Mouse (Mus musculus) lung, adult 2 months (tissue): ENCODE data around the gene Vmn2r99. TPM values are rescaled to one million over a fixed set of nuclear protein-coding genes. Genes with fewer than 3 reads are reported as not detected.

Experiments
- DNase-seq: peaks from one replicate; pipeline ENCODE4 v3.0.0; 2022
- H3K4me1 ChIP-seq: fragments of 200-500 bp; 2 replicates; pipeline ENCODE4 v1.6.1; 2011; ENCODE audit warnings: low read length; ENCODE audit not compliant: control insufficient read depth, insufficient read depth
- H3K4me3 ChIP-seq: fragments of 200-500 bp; replicated peaks from 2 replicates; pipeline ENCODE3; 2011; ENCODE audit warnings: low read depth, mild to moderate bottlenecking, control low read depth, low read length; ENCODE audit errors: extremely low read depth
- CTCF ChIP-seq: fragments of 200-500 bp; IDR thresholded peaks from 2 replicates; pipeline ENCODE4 v1.5.1; 2011; ENCODE audit warnings: mild to moderate bottlenecking, low read length, control low read depth; ENCODE audit not compliant: insufficient read depth
- POLR2A ChIP-seq: fragments of 200-500 bp; IDR thresholded peaks from 2 replicates; pipeline ENCODE4 v1.6.1; 2011; ENCODE audit warnings: low read depth, mild to moderate bottlenecking, control low read depth, low read length, borderline replicate concordance; ENCODE audit errors: extremely low read depth
- WGBS: fragments of 180-500 bp; shearing (Covaris S2); methylation state at CpG from one replicate; pipeline ENCODE4 v1.1.7; 2018; 5-methylcytosine and 5-hydroxymethylcytosine counted together
- polyA plus RNA-seq: library from polyadenylated mRNA; depleted of rRNA; stranded (reverse); fragments of >200 nt; gene quantifications from 2 replicates; pipeline ENCODE4 v1.2.3, GENCODE M21; 2012; rRNA removed

Gene Vmn2r99
- polyA plus RNA-seq: not detected in 2 replicates

GRCm38 (mm10) chr17:19361649-19362048 lies at the start of gene Vmn2r99:
Gene Vmn2r99 (plus strand): TSS chr17:19361949.
- Histone ChIP-seq H3K4me1 (no peaks in the 10 kb centered on the region), H3K4me3 (no peak within 1 kb of the TSS)
- no peak for DNase-seq
- TF ChIP-seq CTCF (no peak), POLR2A (no peak)

GRCm38 (mm10) chr17:19437623-19438022 lies 75.9 kb downstream of the Vmn2r99 start:
- Histone ChIP-seq H3K4me3 (no peak overlapping the region), H3K4me1 (no peaks in the 10 kb centered on the region)
- TF ChIP-seq POLR2A (no peak), CTCF (no peak)
- DNase-seq: no peak
- WGBS: 89% methylated on average over 3 of the region's 3 CpGs

GRCm38 (mm10) chr17:19444932-19445331 lies 83.2 kb downstream of the Vmn2r99 start:
- Histone ChIP-seq H3K4me3 (no peak overlapping the region), H3K4me1 (no peaks in the 10 kb centered on the region)
- TF ChIP-seq POLR2A: no peak
- TF ChIP-seq CTCF: no peak
- no peak for DNase-seq
- WGBS: 94% methylated on average over 1 of the region's 1 CpGs

Other genes starting within 250 kb of the Vmn2r99 start
- not detected in 2 replicates for gene Vmn2r100, start 142.8 kb downstream of the Vmn2r99 start, polyA plus RNA-seq
- gene Vmn2r101, start 215.3 kb downstream of the Vmn2r99 start, polyA plus RNA-seq: not detected in 2 replicates